Mouse (Mus musculus) left cerebral cortex, adult 9 months (tissue): ENCODE measurements around the gene Stab2.
A peak's percentile ranks its signal among the peaks of the same experiment; 100 is the strongest.

Source experiments
- DNase-seq, 2 experiments: peaks; one replicate each; pipeline ENCODE4 v3.0.0; 2022; ENCODE audit warnings: low spot score in 2 of 2

The Stab2 gene

GRCm38 (mm10) chr10:86990666-86991065, 17.2 kb downstream of the Stab2 start:
- DNase-seq = no peak

- DNase-seq = no peak
Observed at GRCm38 (mm10) chr10:86989838-86990237, 18.0 kb downstream of the Stab2 start.

- DNase-seq = peak; percentile 42 to 66
Observed at GRCm38 (mm10) chr10:86976001-86976726, 31.7 kb downstream of the Stab2 start.

- no peak for DNase-seq
Observed at GRCm38 (mm10) chr10:86973276-86973675, 34.5 kb downstream of the Stab2 start.

- no peak for DNase-seq
Observed at GRCm38 (mm10) chr10:86972503-86972826, 35.4 kb downstream of the Stab2 start.

GRCm38 (mm10) chr10:86971680-86972502, 35.9 kb downstream of the Stab2 start:
- DNase-seq = peak in 1 of 2 experiments; percentile 75

- DNase-seq = peak in 1 of 2 experiments; percentile 50
Observed at GRCm38 (mm10) chr10:86969346-86969745, 38.5 kb downstream of the Stab2 start.

- no peak for DNase-seq
Observed at GRCm38 (mm10) chr10:86961542-86962466, 46.0 kb downstream of the Stab2 start.

- no peak for DNase-seq
Observed at GRCm38 (mm10) chr10:86955299-86955698, 52.5 kb downstream of the Stab2 start.

- DNase-seq = no peak
Observed at GRCm38 (mm10) chr10:86952696-86953095, 55.1 kb downstream of the Stab2 start.

- DNase-seq = no peak
Observed at GRCm38 (mm10) chr10:86950806-86951205, 57.0 kb downstream of the Stab2 start.

- no peak for DNase-seq
Observed at GRCm38 (mm10) chr10:86949886-86950285, 57.9 kb downstream of the Stab2 start.

GRCm38 (mm10) chr10:86947541-86947940, 60.3 kb downstream of the Stab2 start:
- no peak for DNase-seq

- no peak for DNase-seq
Observed at GRCm38 (mm10) chr10:86940591-86940990, 67.2 kb downstream of the Stab2 start.

- DNase-seq = no peak
Observed at GRCm38 (mm10) chr10:86934376-86934775, 73.4 kb downstream of the Stab2 start.

GRCm38 (mm10) chr10:86933906-86934305, 73.9 kb downstream of the Stab2 start:
- no peak for DNase-seq

- no peak for DNase-seq
Observed at GRCm38 (mm10) chr10:86933180-86933695, 74.6 kb downstream of the Stab2 start.

- no peak for DNase-seq
Observed at GRCm38 (mm10) chr10:86923602-86924001, 84.2 kb downstream of the Stab2 start.

- DNase-seq = no peak
Observed at GRCm38 (mm10) chr10:86915595-86915994, 92.2 kb downstream of the Stab2 start.

GRCm38 (mm10) chr10:86908562-86908961, 99.3 kb downstream of the Stab2 start:
- no peak for DNase-seq

GRCm38 (mm10) chr10:86907043-86907442, 100.8 kb downstream of the Stab2 start:
- no peak for DNase-seq

- DNase-seq = no peak
Observed at GRCm38 (mm10) chr10:86895531-86895930, 112.3 kb downstream of the Stab2 start.
